8 mouse cellular contexts compared by ENCODE assay signal in genomic region chr12:105031081-105032058, GRCm38 (mm10). TPM values are rescaled to one million over a fixed set of nuclear protein-coding genes. Genes with fewer than 3 reads are reported as not detected.
DNase-seq lines count a peak whose midpoint lies in the region; ATAC-seq and TF ChIP-seq lines count a peak whose summit lies in the region.

No protein-coding gene starts in this region.

- H3K36me3 ChIP-seq in forebrain, embryonic 15.5 days = peaks cover 8% of the 10 kb centered on the region; the same call in 1 of the 2 replicates
- peaks cover 43% of the 10 kb centered on the region for H3K36me3 ChIP-seq in liver, embryonic 14.5 days (replicated peaks; ENCODE audit: control insufficient read depth, insufficient read depth, low read depth)
- 0 out of 2 replicates have a peak, but pooled peaks cover 7% of the 10 kb centered on the region for H3K36me3 ChIP-seq in stomach, embryonic 15.5 days

- no peak for TF ChIP-seq EP300 in liver, embryonic 14.5 days (IDR thresholded peaks at IDR 0.05; ENCODE audit: low read depth)

- 5% methylated on average over 37 of the region's 37 CpGs for WGBS in forebrain, embryonic 15.5 days
- WGBS in liver, embryonic 14.5 days (ENCODE audit: insufficient replicate concordance) = under 1% methylated on average over 37 of the region's 37 CpGs
- WGBS in stomach, embryonic 15.5 days = 5% methylated on average over 37 of the region's 37 CpGs

- no peak for TF ChIP-seq POLR2A in bone marrow macrophage, adult 2 months (IDR thresholded peaks at IDR 0.05; ENCODE audit: borderline replicate concordance, low read depth, low read length)

- H3K27me3 ChIP-seq in forebrain, embryonic 15.5 days = no peaks in the 10 kb centered on the region
- no peaks in the 10 kb centered on the region for H3K27me3 ChIP-seq in liver, embryonic 14.5 days (ENCODE audit: control insufficient read depth, insufficient read depth, low read length)
- H3K27me3 ChIP-seq in stomach, embryonic 15.5 days (replicated peaks) = no peaks in the 10 kb centered on the region

- intact Hi-C loops in left cerebral cortex, adult 2 months (cut with DNase I) = loop anchor here (5.0 kb wide), 1 partner anchor 279 kb away; the partner anchor contains the start of gene Dicer1
- intact Hi-C loops in left cerebral cortex, postnatal 10 days (cut with DNase I) = loop anchor here (10.0 kb wide), 1 partner anchor 287 kb away; no protein-coding TSS in a partner anchor

- peak overlapping the region; percentile 70 for H3K9ac ChIP-seq in forebrain, embryonic 15.5 days (replicated peaks)
- peak overlapping the region; percentile 89 for H3K9ac ChIP-seq in liver, embryonic 14.5 days (replicated peaks)
- H3K9ac ChIP-seq in stomach, embryonic 15.5 days = peak overlapping the region; percentile 82

- DNase-seq in left cerebral cortex, adult 2 months (ENCODE audit: extremely low spot score in 1 of 2, low spot score in 2 of 2) = no peak
- DNase-seq in left cerebral cortex, postnatal 10 days (ENCODE audit: extremely low spot score in 1 of 2, low spot score in 2 of 2) = no peak
- no peak for DNase-seq in liver, embryonic 14.5 days (ENCODE audit: low read depth in 3 of 3, low spot score in 3 of 3)
- no peak for DNase-seq in adrenal gland, adult 18-20 months (ENCODE audit: low spot score in 2 of 2)

- ATAC-seq in forebrain, embryonic 15.5 days (replicated peaks) = no peak
- no peak for ATAC-seq in liver, embryonic 14.5 days (ENCODE audit: insufficient read depth)
- no peak for ATAC-seq in stomach, embryonic 15.5 days (ENCODE audit: insufficient read depth, low FRiP score, low read depth)
- ATAC-seq in inflammation-experienced regulatory T-cells, adult 6 months = no peak

- H3K9me3 ChIP-seq in forebrain, embryonic 15.5 days = no peaks in the 10 kb centered on the region
- no peaks in the 10 kb centered on the region for H3K9me3 ChIP-seq in liver, embryonic 14.5 days (ENCODE audit: control insufficient read depth, low read length)
- no peaks in the 10 kb centered on the region for H3K9me3 ChIP-seq in stomach, embryonic 15.5 days

- peak overlapping the region; percentile 83 for H3K27ac ChIP-seq in left cerebral cortex, adult 2 months
- peak overlapping the region; percentile 73 for H3K27ac ChIP-seq in bone marrow macrophage, adult 2 months (ENCODE audit: insufficient read depth, low read depth, low read length)
- H3K27ac ChIP-seq in forebrain, embryonic 15.5 days (replicated peaks) = peak overlapping the region; percentile 67
- peak overlapping the region; percentile 84 for H3K27ac ChIP-seq in liver, embryonic 14.5 days
- peak overlapping the region; percentile 21 for H3K27ac ChIP-seq in stomach, embryonic 15.5 days

- TF ChIP-seq CTCF in left cerebral cortex, adult 2 months (IDR thresholded peaks at IDR 0.05) = no peak
- no peak for TF ChIP-seq CTCF in bone marrow macrophage, adult 2 months (IDR thresholded peaks at IDR 0.05; ENCODE audit: low read depth, low read length)
- TF ChIP-seq CTCF in liver, embryonic 14.5 days (IDR thresholded peaks at IDR 0.05; ENCODE audit: low read depth) = no peak

- peak overlapping the region; percentile 92 for H3K4me2 ChIP-seq in forebrain, embryonic 15.5 days (replicated peaks)
- H3K4me2 ChIP-seq in liver, embryonic 14.5 days (ENCODE audit: low read depth) = peak overlapping the region; percentile 85
- peak overlapping the region; percentile 89 for H3K4me2 ChIP-seq in stomach, embryonic 15.5 days

- peak overlapping the region; percentile 83 for H3K4me3 ChIP-seq in left cerebral cortex, adult 2 months
- H3K4me3 ChIP-seq in bone marrow macrophage, adult 2 months (ENCODE audit: insufficient read depth, low read length) = peak overlapping the region; percentile 75
- peak overlapping the region; percentile 83 for H3K4me3 ChIP-seq in forebrain, embryonic 15.5 days
- H3K4me3 ChIP-seq in liver, embryonic 14.5 days (ENCODE audit: insufficient read depth in 1 of 2, low read depth in 2 of 2, low read length in 2 of 2) = peak overlapping the region; percentile 77 to 90
- peak overlapping the region; percentile 90 for H3K4me3 ChIP-seq in stomach, embryonic 15.5 days (replicated peaks)

- peaks cover 24% of the 10 kb centered on the region for H3K4me1 ChIP-seq in bone marrow macrophage, adult 2 months (ENCODE audit: control insufficient read depth, insufficient read depth, low read length)
- peaks cover 40% of the 10 kb centered on the region for H3K4me1 ChIP-seq in forebrain, embryonic 15.5 days
- peaks cover 35% of the 10 kb centered on the region in 2 experiments for H3K4me1 ChIP-seq in liver, embryonic 14.5 days (replicated peaks; ENCODE audit: control insufficient read depth in 2 of 2, insufficient read depth in 2 of 2, low read length in 1 of 2)
- H3K4me1 ChIP-seq in stomach, embryonic 15.5 days = peaks cover 21% of the 10 kb centered on the region

RNA-seq across cellular contexts. Expression of gene Glrx5, which starts 1.1 kb away (rescaled TPM):
- 10 to 100 TPM; 46.0 to 50.2 TPM for total RNA-seq in left cerebral cortex, adult 2 months (2021)
- 10 to 100 TPM; 62.9 to 65.1 TPM for total RNA-seq in left cerebral cortex, postnatal 10 days (2021)
- polyA plus RNA-seq in bone marrow macrophage, adult 2 months (2012; ENCODE audit: insufficient read depth, insufficient read length, missing spikeins) = 22.5 and 31.6 TPM in 2 replicates
- 145 and 149 TPM in 2 replicates for polyA plus RNA-seq in forebrain, embryonic 15.5 days (2015; fragmentation: Nextera tagmentation; extraction: Ambion mirVana)
- 93.7 and 238 TPM in 2 replicates for polyA plus RNA-seq in liver, embryonic 14.5 days (2012; rRNA removed)
- polyA plus RNA-seq in liver, embryonic 14.5 days (2014; fragmentation: Nextera tagmentation; extraction: Ambion mirVana) = 622 and 681 TPM in 2 replicates
- 159 and 193 TPM in 2 replicates for polyA plus RNA-seq in stomach, embryonic 15.5 days (2015; fragmentation: Nextera tagmentation; extraction: Ambion mirVana)
- 1 to 10 TPM; 4.0 to 6.9 (median 6.6) TPM for polyA plus RNA-seq in inflammation-experienced regulatory T-cells, adult 6 months (2017; shearing (Covaris generic))
- 100 to 1,000 TPM; 115 to 227 TPM for total RNA-seq in adrenal gland, adult 18-20 months (2021)

RNA-seq across cellular contexts. Expression of gene Syne3, which starts 21.8 kb away (rescaled TPM):
- total RNA-seq in left cerebral cortex, adult 2 months (2021) = 1 to 10 TPM; 1.7 to 1.9 TPM
- under 1 TPM; 0.79 to 0.81 TPM for total RNA-seq in left cerebral cortex, postnatal 10 days (2021)
- 13.4 and 18.2 TPM in 2 replicates for polyA plus RNA-seq in bone marrow macrophage, adult 2 months (2012; ENCODE audit: insufficient read depth, insufficient read length, missing spikeins)
- 0.11 TPM in 1 of 2 replicates, not detected in the other for polyA plus RNA-seq in forebrain, embryonic 15.5 days (2015; fragmentation: Nextera tagmentation; extraction: Ambion mirVana)
- polyA plus RNA-seq in liver, embryonic 14.5 days (2012; rRNA removed) = 1.7 and 2.2 TPM in 2 replicates
- 1.6 and 1.7 TPM in 2 replicates for polyA plus RNA-seq in liver, embryonic 14.5 days (2014; fragmentation: Nextera tagmentation; extraction: Ambion mirVana)
- polyA plus RNA-seq in stomach, embryonic 15.5 days (2015; fragmentation: Nextera tagmentation; extraction: Ambion mirVana) = 0.70 and 0.99 TPM in 2 replicates
- 1 to 10 TPM; 2.2 to 5.4 (median 3.0) TPM for polyA plus RNA-seq in inflammation-experienced regulatory T-cells, adult 6 months (2017; shearing (Covaris generic))
- total RNA-seq in adrenal gland, adult 18-20 months (2021) = 10 to 100 TPM in 1 of 2 experiments, 1 to 10 TPM in 1; 9.3 to 11.4 TPM

Comparison
In these comparisons a context has a peak if more than half of its experiments do, and no peak if none do; other contexts are left out.
1. H3K27ac ChIP-seq: peak in every context shown above with its lines; median percentile 84 in liver, embryonic 14.5 days; 83 in left cerebral cortex, adult 2 months; 73 in bone marrow macrophage, adult 2 months; 67 in forebrain, embryonic 15.5 days; 21 in stomach, embryonic 15.5 days.